Mouse (Mus musculus) midbrain, postnatal 0 days (tissue): ENCODE data around the gene Klhl26. TPM values are rescaled to one million over a fixed set of nuclear protein-coding genes. Genes with fewer than 3 reads are reported as not detected.

Source experiments
- ATAC-seq: fragments of 200-750 bp; cut with Nextera tagmentation; 2 replicates; pipeline ENCODE4 v1.8.0; 2017; ENCODE audit warnings: moderate number of reproducible peaks, mild to moderate bottlenecking, moderate TSS enrichment, moderate library complexity; ENCODE audit not compliant: low FRiP score
- DNase-seq: peaks from one replicate; pipeline ENCODE4 v3.0.0-alpha.2; 2015; ENCODE audit warnings: low spot score
- H3K27ac ChIP-seq: fragments of 300-500 bp; sonication (generic); 2 replicates; pipeline ENCODE4 v1.5.1; 2014; ENCODE audit warnings: low read depth, mild to moderate bottlenecking, low read length, mixed read lengths
- H3K27me3 ChIP-seq: fragments of 300-500 bp; sonication (generic); 2 replicates; pipeline ENCODE4 v1.6.1; 2014; ENCODE audit warnings: low read length, control low read depth, mixed read lengths; ENCODE audit not compliant: insufficient read depth
- H3K36me3 ChIP-seq: fragments of 300-500 bp; sonication (generic); 2 replicates; pipeline ENCODE4 v1.6.1; 2014; ENCODE audit warnings: low read length, control low read depth, mixed read lengths; ENCODE audit not compliant: insufficient read depth
- H3K4me1 ChIP-seq: fragments of 300-500 bp; sonication (generic); 2 replicates; pipeline ENCODE4 v1.6.1; 2014; ENCODE audit warnings: mild to moderate bottlenecking, control low read depth, antibody characterized with exemption, low read length, mixed read lengths; ENCODE audit not compliant: insufficient read depth
- H3K4me2 ChIP-seq: fragments of 300-500 bp; sonication (generic); 2 replicates; pipeline ENCODE4 v1.6.1; 2014; ENCODE audit warnings: low read depth, mild to moderate bottlenecking, low read length, mixed read lengths; ENCODE audit not compliant: poor library complexity, severe bottlenecking
- H3K4me3 ChIP-seq: fragments of 300-500 bp; sonication (generic); 2 replicates; pipeline ENCODE4 v1.5.1; 2014; ENCODE audit warnings: low read depth, mild to moderate bottlenecking, low read length, moderate library complexity
- H3K9ac ChIP-seq: fragments of 300-500 bp; sonication (generic); replicated peaks from 2 replicates; pipeline ENCODE4 v1.6.1; 2014; ENCODE audit warnings: mild to moderate bottlenecking, low read length, moderate library complexity, mixed read lengths; ENCODE audit not compliant: poor library complexity, severe bottlenecking
- H3K9me3 ChIP-seq: fragments of 300-500 bp; sonication (generic); 2 replicates; pipeline ENCODE4 v1.6.1; 2016; ENCODE audit warnings: low read length, control low read depth
- CTCF ChIP-seq: IDR thresholded peaks from 2 replicates; pipeline ENCODE4 v1.5.1; 2016; ENCODE audit warnings: antibody characterized with exemption, mild to moderate bottlenecking
- WGBS: fragments of 180-500 bp; shearing (Covaris S2); extraction: QIAGEN DNeasy Blood & Tissue Kit; methylation state at CpG from one replicate; pipeline ENCODE4 v1.1.7; 2014; 5-methylcytosine and 5-hydroxymethylcytosine counted together
- polyA plus RNA-seq: library from polyadenylated mRNA; unstranded; fragments of >200 nt; fragmentation: Nextera tagmentation; extraction: Ambion mirVana; gene quantifications from 2 replicates; pipeline ENCODE4 v1.2.1, GENCODE M21; 2015
- total RNA-seq: library from RNA; depleted of rRNA; stranded (reverse); fragments of >200 nt; gene quantifications from 2 replicates; pipeline ENCODE4 v1.2.3, GENCODE M21; 2014

Klhl26 gene
- total and polyA plus RNA-seq, 2 experiments from 2014 or later: 39.4 to 51.0 TPM

- DNase-seq (no peak), ATAC-seq (no peak)
- no peak for TF ChIP-seq CTCF
- no peak overlapping the region for H3K27ac ChIP-seq
- no peak overlapping the region for H3K4me3 ChIP-seq
- no peak overlapping the region for H3K9ac ChIP-seq
- H3K36me3 ChIP-seq: no peaks in the 10 kb centered on the region
- H3K4me2 ChIP-seq: no peak overlapping the region
- no peaks in the 10 kb centered on the region for H3K9me3 ChIP-seq
- peaks cover 77% of the 10 kb centered on the region for H3K27me3 ChIP-seq
- WGBS: 2% methylated on average over 20 of the region's 20 CpGs
- H3K4me1 ChIP-seq: peaks cover 21% of the 10 kb centered on the region
Measured at GRCm38 (mm10) chr8:70490880-70491495, 14.2 kb upstream of the Klhl26 start.

GRCm38 (mm10) chr8:70490061-70490879, 13.5 kb upstream of the Klhl26 start:
- Histone ChIP-seq H3K9ac (no peak overlapping the region), H3K4me1 (peaks cover 22% of the 10 kb centered on the region), H3K36me3 (0 out of 2 replicates have a peak, but pooled peaks cover under 1% of the 10 kb centered on the region), H3K27me3 (peaks cover 70% of the 10 kb centered on the region), H3K4me3 (no peak overlapping the region), H3K27ac (no peak overlapping the region), H3K9me3 (no peaks in the 10 kb centered on the region), H3K4me2 (no peak overlapping the region)
- no peak for TF ChIP-seq CTCF
- 7% methylated on average over 10 of the region's 10 CpGs for WGBS
- DNase-seq: no peak
- ATAC-seq: no peak

DNA sequence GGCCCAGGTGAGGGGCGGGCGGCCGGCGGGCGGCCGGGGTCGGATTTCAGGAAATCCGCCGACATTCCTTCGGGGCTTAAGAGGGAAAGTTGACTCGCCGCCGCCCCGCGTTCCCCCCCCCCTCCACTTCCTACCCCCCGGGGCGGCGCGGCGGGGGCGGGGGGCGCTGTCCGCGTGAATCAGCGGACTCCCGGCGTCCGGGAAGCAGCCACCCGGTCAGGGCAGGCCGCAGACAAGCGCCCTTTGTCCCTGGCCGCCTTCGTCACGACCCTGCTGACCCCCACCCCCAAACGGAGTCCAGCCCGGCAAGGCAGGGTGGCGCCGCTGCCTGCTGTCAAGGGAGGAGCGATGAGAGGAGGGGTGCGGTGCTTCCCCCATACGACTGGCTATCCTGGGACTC, 12.8 kb upstream of the Klhl26 start:
- WGBS: 0% methylated on average over 20 of the region's 41 CpGs
- TF ChIP-seq CTCF: no peak
- H3K9me3 ChIP-seq: no peaks in the 10 kb centered on the region
- H3K4me2 ChIP-seq: peak overlapping the region; percentile 32; the same call in 1 of the 2 replicates
- H3K27ac ChIP-seq: no peak overlapping the region
- peaks cover 66% of the 10 kb centered on the region for H3K27me3 ChIP-seq
- DNase-seq: no peak
- ATAC-seq: no peak
- no peak overlapping the region for H3K9ac ChIP-seq
- 0 out of 2 replicates have a peak overlapping the region, but pooled peaks have one; percentile 14 for H3K4me3 ChIP-seq
- peaks cover 6% of the 10 kb centered on the region; the same call in 1 of the 2 replicates for H3K36me3 ChIP-seq
- H3K4me1 ChIP-seq: peaks cover 22% of the 10 kb centered on the region

GRCm38 (mm10) chr8:70488931-70489470, 12.2 kb upstream of the Klhl26 start:
- Histone ChIP-seq H3K9me3 (no peaks in the 10 kb centered on the region), H3K9ac (no peak overlapping the region), H3K4me2 (peak overlapping the region; percentile 69), H3K4me1 (peaks cover 22% of the 10 kb centered on the region), H3K27me3 (peaks cover 61% of the 10 kb centered on the region), H3K4me3 (peak overlapping the region; percentile 63; the same call in 1 of the 2 replicates), H3K36me3 (peaks cover 9% of the 10 kb centered on the region; the same call in 1 of the 2 replicates), H3K27ac (no peak overlapping the region)
- DNase-seq: no peak
- WGBS: 2% methylated on average over 14 of the region's 14 CpGs
- TF ChIP-seq CTCF: no peak
- no peak for ATAC-seq

DNA sequence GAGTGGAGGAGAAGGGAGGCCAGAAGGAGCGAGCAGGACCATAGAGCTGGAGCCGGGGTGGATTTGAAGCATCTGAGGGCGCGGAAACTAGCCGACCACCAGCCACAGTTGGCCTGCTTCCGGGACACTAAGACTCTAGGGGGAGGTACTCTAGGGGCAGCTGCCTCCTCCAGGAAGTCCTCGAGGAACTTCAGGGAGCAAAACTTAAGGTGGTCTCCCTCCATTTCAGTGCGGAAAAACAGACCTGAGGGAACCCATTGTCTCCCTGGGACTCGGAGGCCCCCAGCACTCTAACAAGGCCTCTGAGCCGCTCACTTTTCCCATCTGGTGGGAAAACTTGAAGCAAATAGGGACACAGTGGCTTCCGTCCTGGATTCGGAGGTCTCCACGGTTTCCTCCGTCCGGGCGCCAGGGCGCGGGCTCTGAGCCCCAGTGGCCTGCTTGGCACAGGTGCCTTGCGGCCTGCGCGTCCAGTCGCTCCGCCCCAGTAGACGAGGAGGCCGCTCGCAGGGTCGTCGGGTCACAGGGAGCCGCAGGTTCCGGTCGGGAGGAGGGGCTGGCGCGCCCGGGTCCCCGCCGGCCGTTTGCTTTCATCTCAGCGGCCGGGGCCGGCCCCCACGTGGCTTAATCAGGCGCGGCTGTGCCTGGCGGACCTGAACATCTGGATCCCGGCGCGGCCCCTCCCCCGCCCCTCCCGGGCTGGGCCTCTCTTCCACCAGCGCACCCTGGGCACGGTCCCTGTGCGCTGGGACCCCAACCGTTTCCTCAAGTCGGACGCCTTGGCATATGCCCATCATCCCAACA, 11.4 kb upstream of the Klhl26 start:
- ATAC-seq: no peak
- H3K27ac ChIP-seq: no peak overlapping the region
- 3% methylated on average over 52 of the region's 55 CpGs for WGBS
- H3K36me3 ChIP-seq: peaks cover 11% of the 10 kb centered on the region; the same call in 1 of the 2 replicates
- TF ChIP-seq CTCF: no peak
- H3K9ac ChIP-seq: peak overlapping the region; percentile 36; the same call in 1 of the 2 replicates
- H3K9me3 ChIP-seq: no peaks in the 10 kb centered on the region
- peak overlapping the region; percentile 63 for H3K4me3 ChIP-seq
- no peak for DNase-seq
- peak overlapping the region; percentile 69 for H3K4me2 ChIP-seq
- peaks cover 53% of the 10 kb centered on the region for H3K27me3 ChIP-seq
- peaks cover 18% of the 10 kb centered on the region for H3K4me1 ChIP-seq
